Mouse (Mus musculus) right cerebral cortex, adult 2 months (tissue): ENCODE data around the gene Atp9a.

Source experiments
- DNase-seq, 2 experiments: peaks; one replicate each; pipeline ENCODE4 v3.0.0; 2021 to 2022; ENCODE audit warnings: low spot score in 2 of 2

The Atp9a gene

DNA sequence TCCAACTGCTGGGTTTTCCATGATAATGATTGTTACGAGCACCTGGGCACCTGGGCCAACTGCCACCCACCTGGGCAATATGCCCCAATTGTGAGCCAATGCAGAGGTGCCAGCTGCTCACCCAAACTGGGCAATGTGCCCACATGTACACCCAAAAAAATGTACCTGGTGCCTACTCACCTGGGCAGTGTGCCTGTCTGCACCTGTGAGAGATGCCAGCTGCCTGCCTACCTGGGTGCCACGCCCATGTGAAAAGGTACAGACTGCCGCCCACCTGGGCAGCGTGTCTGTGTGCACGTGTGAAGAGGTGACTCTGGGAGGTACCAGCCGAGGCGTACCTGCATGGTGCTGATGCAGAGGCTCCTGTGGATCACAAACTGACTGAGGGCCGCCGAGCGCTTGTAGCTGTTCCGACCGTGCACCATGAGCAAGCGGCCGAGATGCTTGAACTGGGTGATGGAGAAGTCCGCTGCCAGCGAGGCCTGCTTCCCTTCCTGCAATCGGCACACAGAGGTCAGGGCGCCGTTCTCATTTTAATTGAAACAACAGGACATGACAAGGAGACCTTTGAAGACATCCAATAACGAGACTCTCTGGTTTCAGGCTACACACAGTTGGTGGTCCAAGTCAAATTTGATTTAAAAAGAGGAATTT is 98.6 kb downstream of the Atp9a start:
- DNase-seq: no peak

DNA sequence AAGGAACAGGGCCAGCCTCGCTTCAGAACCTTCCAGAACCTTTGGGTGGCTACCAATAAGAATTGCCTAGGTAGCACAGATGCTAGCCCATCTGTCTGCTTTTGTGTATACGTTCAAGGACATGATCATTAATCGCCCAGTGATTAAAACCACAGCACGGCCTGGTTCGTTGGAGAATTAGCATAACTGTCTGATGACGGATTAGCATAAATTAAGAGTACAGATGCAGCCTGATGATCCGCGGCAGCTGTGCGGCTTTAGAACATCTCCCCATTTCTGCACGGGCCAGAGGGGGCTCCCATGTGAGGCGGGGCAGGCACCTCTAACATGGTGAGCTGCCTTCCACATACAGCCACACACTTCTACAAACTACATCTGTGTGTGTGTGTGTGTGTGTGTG is 100.0 kb downstream of the Atp9a start:
- DNase-seq: no peak

DNA sequence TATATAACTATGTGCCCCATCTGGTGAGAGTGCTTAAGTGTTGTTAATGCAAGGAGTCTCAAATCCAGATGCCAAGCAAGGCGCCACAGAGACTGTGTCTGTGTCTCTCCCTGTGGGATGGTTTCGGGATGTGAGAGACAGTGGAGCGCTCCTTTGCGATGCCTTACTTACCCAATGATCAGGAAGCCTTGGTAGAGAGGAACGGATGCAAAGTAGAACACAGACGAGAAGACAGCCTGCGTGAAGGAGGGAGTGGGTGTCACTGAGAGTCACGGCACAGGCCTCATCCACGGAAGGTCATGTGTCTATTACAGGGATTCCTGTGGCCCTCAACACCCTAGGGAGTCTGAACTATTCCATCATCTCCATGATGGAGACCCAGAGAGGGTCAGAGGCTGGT is 101.7 kb downstream of the Atp9a start:
- no peak for DNase-seq

DNA sequence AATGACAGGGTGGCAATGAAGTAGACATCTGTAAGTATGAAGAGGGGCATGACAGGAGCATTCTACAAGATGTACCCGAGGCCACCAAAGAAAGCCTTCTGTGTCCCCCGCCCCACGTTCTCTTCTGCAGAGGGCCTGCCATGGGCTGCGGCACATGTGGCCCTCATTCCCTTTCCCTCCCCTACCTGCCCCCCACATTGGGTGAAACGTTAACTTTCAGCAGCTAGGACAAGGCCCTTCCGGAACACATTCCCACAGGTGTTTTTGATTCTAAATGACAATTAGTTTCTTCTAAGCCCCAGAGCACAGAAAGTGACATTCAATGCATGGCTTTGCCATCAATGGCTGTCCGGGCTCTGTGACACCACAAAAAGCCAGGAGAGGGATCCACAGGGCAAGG is 107.3 kb downstream of the Atp9a start:
- no peak for DNase-seq

DNA sequence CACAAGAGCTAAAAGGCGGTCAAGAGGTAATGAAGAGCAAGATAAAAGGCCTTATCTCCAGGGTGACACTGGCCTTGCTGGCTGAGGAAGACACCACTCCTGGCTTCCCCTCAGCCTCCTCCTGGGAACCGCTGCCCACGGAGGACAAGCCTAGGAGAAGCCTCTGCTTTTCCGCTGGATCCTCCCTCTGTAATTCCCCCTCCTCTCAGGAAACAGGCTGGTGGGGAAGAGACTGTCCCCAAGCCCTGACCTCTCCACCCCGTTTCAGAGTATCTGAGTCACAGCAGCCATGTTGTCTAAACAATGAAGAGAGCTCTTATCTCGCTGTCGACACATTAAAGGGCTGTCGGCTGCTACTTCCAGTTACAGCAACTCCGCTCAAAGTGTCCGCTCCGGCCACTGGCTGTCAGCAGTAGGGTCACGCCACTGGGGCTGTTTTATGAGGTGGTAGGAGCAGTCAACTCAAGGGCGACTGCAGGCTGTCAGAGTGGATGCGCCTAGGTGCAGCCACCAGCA is 108.8 kb downstream of the Atp9a start:
- no peak for DNase-seq

DNA sequence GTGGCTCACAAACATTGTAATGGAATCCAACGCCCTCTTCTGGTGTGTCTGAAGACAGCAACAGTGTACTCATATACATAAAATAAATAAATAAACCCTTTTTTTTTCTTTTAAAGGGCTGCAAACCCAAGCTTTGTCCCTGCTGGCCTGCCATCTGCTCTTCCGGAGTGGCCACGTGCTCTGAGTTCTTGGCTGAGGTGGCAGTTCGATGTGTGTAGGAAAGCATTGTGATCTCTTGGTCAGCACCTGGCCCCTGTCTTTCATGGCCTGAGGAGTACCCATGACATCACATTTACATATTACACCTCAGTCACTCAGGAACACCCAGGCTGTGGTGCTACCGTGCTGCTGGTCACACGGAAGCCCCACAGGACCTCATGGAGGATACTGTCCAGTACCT is 109.7 kb downstream of the Atp9a start:
- no peak for DNase-seq

DNA sequence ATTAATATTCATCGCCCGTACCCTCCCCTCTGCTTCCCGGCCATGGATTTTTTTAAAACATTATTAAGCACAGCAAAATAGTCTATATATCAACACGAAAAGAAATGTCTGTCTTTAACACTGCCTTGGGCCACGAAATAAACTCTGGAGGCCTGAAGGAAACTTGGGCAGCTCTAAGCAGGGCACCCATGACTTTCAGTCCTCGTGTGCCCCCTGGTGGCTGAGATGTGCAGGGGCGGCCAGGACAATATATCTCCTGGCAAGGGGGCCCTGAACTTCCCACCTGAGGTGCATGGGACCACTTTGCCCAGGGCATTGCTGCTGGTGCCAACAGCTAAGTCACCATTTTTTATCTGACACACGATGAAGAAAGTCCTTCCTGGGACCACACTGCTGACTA is 113.4 kb downstream of the Atp9a start:
- DNase-seq: peak; percentile 78 to 83

DNA sequence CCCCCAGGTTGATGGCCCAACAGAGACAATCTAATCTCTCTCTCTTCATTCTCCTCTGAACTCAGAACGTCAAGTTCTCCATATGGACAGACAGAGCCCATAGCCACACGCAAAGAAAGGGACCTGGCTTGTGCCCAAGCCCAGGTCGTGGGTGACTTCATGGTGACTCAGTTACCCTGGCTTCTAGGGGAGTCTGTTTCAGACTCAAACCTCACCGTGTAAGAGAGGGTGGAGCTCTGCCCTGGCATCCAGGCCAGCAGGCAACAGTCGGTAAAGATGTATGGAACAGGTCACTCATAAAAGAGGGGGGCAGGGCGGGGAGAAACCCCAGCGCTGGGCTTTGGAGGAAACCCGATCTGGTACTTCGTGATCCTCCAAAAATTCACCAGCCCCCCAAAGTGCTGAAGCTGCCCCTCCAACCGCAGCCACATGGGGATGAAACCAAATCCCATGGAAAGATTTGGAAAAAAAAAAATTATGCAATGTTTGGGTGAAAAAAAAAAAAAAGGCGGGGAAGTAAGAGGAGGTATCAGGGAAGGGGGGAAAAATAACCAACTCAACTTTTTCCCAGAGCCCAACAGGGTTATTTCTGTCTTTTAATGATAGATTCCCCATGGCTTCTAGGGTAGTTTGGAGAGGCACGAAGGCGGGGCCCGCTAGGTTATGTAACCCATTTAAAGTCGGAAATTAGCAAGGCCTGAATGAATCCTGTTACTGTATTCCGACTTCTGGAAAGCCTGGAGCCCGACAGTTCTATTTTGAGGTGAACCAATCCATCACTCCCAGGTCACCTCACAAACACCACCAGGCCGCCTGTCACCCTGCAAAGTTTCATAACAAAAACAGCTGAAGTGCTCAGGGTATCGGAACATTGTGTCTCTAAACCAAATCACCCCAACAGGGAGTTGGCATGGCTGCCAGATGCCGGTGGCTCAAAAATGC is 114.1 kb downstream of the Atp9a start:
- no peak for DNase-seq

DNA sequence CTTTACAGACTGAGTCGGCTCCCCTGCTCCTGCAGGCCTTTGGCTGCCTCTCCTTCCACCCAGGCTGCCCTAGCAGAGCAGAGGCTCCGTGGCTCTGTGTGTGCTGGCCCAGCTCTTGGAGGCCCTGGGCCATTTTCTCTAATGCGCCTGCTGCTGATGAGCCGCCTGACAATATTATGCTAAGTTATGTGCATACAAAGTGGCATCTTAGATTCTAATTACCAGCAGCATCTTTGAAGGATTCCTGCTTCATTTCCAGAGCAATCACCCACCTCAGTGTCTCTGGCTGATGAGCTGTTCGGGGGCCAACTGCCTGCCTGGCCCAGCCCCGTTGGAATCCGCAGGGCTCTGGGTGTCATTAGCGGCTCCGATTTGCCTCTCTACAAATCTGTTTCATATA is 115.8 kb downstream of the Atp9a start:
- DNase-seq: no peak

DNA sequence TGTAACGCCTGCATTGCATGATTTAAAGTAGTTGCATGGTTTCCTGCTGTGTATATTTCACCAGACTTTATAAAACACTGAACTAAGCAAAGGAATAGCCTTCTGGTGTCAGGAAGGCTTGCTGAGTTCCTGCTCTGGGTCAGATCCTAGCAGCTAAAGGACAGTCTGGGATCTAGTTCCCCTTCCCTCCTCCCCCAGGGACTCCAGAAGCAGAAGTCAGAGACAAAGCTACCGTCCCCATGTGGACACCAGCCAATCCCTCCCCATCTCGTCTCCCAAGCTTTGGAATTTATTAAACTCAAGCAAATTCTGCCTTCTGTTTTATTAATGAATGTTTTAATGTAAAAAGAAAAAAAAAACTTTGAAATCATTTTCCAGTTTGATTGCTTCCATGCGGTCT is 117.1 kb downstream of the Atp9a start:
- no peak for DNase-seq

DNA sequence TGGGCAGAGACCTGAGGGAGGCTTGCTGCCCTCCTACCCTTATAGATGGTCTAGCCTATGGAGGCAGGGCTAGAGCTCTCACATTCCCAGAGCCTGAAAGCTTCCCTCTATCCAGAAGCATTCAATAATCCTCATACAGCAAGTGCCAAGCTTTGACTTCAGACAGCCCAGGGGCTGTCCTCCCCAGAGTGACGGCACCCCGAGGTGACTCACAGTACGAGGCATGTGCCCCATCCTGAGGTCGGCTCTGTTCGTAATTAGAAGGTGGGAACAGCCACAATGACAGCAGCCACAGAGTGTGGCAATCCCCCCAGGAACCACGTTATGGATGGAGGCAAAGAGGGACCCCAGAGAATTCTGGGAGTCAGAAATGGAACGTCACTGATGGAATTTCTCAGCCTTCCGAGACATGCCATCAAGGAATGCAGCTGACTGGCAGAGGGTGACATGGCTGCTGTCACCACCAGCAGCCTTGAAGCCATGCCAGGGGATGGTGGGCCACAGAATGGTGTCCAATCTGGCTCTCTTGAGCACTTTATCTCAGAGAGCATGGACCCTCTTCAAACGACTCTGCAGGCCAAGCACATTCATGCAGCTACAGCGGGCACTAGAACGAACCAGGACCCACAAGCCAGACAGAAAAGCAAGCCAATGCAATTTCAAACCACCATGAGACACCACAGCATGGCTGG is 121.0 kb downstream of the Atp9a start:
- no peak for DNase-seq

DNA sequence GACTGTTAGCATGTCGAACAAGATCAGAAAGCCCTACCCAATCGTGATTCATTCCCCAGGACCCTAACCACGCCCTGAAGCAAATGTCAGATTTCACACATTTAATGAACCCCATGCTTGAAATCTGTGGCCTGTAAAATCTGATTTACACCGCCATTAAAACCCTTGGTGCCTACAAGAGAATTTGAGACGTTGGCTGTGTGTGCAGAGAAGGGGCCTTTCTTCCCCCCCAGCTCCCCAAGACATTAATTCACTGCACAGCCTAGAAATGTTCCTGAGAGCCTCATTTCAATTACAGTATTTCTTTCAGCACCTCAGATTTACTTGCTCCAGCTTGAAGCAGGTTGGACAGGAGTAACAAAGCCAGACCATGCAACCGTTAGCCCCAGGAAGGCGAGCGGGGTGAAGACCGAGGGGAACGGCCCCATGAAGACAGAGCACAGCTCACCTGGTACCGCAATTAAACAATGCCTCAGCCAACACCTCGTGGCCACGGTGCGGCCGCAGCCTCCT is 123.9 kb downstream of the Atp9a start:
- no peak for DNase-seq

DNA sequence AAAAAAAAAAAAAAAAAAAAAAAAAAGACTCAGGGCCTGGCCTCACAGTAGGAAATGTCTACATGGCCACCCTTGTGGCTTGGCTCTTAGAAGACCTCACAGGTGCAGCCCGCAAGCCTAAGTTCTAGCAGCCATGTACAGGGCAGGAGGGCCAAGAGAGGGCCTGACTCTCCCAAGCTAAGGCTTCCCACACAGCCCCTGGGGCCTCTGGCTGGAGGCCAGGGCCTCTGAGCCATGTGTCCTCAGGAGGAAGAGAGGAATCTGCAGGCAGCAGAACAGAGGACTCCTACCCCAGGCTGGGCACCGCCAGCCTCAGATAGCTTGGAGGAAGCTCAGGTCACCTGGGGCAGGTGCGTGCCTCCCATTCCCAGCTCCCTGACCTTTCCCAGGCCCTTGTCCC is 127.0 kb downstream of the Atp9a start:
- DNase-seq: no peak

DNA sequence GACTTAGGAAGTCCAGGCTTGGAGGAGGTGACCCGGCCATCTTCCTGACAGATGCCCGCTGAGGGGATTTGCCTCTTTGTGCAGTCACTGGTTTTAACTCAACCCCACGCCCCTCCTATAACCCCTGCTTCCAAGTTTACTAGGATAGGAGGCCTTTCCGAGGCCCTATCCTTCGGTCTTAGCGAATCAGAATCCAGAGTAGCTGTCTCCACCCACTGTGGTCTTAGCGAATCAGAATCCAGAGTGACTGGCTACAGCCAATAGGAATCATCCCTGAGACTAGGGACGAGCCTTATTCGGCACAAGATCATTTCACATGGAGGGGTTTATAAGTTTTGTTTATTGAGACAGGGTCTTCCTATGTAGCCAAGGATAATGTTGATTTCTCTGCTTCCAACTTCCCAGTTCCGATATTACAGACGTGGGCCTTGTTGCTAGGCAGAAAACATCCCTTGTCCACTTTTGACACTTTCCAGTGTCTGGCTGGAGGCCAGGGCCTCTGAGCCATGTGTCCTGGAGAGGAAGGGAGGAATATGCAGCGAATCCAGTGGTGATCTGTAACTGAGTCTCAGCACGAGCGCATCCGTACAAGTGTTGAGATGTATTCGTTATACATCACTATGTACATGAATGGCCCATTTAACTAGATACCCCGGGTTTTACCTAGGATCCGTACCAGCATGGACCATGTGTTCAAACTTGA is 127.9 kb downstream of the Atp9a start:
- DNase-seq: no peak

DNA sequence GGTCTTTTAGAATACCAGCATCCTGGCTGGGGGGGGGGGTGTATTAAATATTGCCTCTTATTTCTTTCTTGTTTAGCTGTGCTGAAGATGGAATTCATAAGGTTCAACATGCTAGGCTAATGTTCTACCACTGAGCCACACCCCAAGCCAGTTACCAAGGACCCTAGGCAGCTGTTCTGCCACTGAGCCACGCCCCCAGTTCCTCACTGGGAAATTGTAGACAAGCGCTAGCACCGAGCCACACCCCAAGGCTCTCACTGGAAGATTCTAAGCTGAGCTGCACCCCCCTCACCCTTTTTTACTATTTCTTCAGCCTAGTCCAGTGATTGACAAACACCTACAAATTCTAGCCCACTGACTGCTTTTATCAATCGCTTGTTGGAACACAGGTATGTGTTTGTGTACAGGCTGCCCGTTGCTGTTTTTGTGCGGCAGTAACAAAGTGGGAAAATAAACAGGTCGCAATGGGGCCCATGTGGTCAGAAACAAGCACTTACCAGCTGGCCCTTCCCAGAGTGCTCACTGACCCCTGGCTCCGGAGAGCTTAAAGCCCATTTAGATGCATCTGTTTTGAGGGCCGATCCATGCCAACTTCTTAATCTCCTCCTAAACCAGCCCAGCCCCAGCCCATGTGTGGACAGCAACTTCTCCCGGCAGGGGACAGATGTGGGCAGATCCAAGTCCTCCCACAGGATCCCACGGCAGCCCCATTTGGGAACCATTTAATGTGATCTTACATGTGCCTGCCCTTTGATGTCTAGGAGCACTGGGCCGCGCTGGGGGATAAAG is 128.9 kb downstream of the Atp9a start:
- DNase-seq: no peak

DNA sequence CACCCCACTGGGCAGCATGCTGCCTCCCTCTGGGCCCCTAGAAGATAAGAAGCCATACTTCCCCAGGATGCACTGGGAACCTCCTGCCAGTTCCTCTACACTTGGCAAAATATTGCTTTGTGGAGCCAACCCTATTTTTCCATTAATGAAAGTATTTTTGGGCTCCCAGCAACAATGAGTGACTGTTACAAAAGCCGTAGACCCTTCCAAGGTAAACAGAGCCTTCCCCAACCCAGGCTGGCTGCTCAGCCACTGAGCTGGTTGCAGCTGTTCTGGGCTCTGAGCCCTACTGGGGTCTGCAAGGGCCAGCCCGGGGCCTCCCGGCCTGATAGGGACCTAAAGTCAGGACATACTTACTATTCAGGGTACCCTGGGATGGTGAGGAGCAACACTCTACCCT is 131.3 kb downstream of the Atp9a start:
- DNase-seq: no peak

DNA sequence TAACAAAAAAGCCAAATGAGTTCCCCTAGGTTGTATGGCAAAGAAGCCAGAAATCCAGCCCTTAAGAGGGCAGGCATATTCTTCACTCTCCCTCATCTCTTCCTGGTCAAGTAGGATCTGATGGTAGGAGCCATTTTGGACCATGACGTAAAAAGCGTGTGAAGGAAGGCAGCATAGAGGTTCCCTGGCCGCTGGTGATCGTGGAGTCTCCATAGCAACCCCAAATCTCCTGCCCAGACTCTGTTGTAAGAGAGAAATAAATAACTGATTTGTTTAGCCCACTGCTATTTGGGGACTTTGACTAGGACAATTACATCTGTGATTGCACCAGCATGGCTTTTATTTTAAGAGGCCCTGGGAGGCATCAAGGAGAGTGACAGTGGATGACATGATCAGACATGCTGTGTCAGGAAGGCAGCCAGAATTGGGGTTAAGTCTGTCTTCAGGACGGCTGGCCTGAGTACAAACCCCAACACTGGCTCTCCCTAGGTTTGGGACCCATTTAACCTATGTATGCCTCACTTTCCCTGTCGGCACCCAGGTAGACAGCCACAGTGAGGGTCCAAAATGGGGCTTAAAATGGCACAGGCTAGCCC is 132.5 kb downstream of the Atp9a start:
- peak in 1 of 2 experiments; percentile 37 for DNase-seq

DNA sequence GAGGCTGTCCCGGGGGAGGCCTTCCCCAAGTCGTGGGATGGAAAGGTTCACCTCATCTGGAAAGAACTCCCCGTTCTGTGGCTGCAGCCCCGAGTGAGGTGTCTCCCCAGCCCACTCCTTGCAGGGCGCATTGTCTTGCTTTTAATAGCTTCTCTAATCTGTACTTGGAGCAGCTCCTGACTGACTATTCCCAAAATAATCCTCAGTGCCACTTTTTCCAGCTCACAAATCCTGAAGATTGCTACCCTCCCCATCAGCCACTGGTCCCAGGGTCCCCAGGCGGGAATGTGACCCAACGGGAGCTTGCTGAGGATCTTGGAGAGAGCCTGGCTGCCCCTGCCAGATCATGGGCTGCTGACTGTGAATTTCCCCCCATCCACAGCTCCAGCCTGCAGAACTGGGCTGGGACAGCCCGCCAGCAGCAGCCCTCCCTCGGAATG is 134.1 kb downstream of the Atp9a start:
- no peak for DNase-seq

DNA sequence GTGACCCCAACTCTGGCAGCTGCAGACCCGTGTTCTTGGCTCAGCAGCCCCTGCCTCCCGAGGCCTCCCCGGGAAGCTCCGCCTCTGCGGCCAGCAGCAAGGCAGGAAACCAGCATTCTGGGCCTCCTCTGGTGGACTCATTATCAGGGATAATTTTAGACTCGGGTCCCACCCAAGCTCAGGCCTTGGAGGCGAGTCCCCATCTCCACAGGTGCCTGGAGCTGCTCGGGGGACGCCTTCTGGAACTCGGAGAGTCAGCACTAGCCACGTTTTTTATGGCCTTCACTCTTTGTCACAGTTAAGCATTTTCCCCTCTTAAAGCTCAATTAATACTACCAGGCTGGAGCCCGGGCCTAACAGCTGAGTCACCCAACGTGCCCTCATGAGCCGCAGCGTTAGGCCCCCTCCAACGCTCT is 137.5 kb downstream of the Atp9a start:
- no peak for DNase-seq

DNA sequence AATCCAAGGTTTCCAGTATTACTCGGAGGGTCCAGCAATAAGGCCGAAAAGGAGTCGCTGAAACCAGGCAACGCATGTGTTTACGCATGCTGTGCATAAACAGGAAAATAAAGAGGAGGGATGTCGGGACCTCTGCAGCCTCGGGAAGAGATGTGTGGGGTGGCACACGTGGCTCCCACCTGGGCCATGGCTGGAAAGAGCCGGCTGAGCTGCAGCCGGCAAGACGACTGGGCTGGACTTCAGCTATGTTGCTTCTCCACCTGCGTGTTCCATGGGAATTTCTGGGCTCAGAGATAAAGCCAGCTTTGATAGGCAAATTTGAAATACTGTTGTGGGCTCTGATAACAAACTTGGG is 139.8 kb downstream of the Atp9a start:
- DNase-seq: no peak
